Mouse (Mus musculus): ENCODE results near the gene Zglp1. TPM values are rescaled to one million over a fixed set of nuclear protein-coding genes. Genes with fewer than 3 reads are reported as not detected.
A peak's percentile ranks its signal among the peaks of the same experiment; 100 is the strongest.

The Zglp1 gene
- total and polyA plus RNA-seq, 3 experiments, result 1.1 to 8.0 TPM; not detected in 1

DNA sequence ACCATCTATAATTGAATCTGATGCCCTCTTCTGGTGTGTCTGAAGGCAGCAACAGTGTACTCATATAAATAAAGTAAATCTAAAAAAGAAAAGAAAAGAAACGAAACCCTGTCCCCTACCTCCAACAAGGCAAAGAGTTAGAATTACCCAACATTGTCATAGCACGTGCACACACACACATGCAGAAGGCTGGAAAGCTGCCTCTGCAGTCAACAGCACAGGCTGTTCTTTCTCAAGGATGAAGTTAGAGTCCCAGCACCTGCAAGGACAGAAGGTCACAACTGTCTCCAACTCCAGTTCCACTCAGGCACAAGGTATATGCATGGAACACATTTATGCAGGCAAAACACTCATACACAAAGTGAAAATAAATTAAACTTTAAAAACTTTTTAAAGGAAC lies 35.2 kb upstream of the Zglp1 start:
- Histone ChIP-seq H3K27ac (ENCODE audit: control insufficient read depth, low read depth, low read length) (no peak overlapping the region), H3K36me3 (ENCODE audit: control insufficient read depth in 1 of 2, insufficient read depth in 2 of 2, low read length in 2 of 2) (peaks cover 0 to 21% of the 10 kb centered on the region in 2 experiments; a peak in 3 of 4 replicates), H3K79me2 (ENCODE audit: control insufficient read depth, insufficient read depth, low read length, poor library complexity) (no peaks in the 10 kb centered on the region), H3K4me3 (ENCODE audit: control insufficient read depth in 1 of 2, insufficient read depth in 1 of 2, low read depth in 2 of 2, low read length in 2 of 2) (no peak overlapping the region), H3K27me3 (ENCODE audit: control insufficient read depth in 1 of 2, insufficient read depth in 2 of 2, low read length in 2 of 2) (no peaks in the 10 kb centered on the region), H3K9ac (ENCODE audit: control insufficient read depth, low read depth, low read length, poor library complexity, severe bottlenecking) (no peak overlapping the region), H3K9me3 (replicated peaks; ENCODE audit: insufficient read depth, low read length) (no peaks in the 10 kb centered on the region), H3K4me1 (ENCODE audit: control insufficient read depth in 1 of 2, insufficient read depth in 2 of 2, low read length in 2 of 2) (peaks cover 13 to 26% of the 10 kb centered on the region in 2 experiments)
- DNase-seq (ENCODE audit: low read depth, low spot score), result no peak
- TF ChIP-seq E2F4 (IDR thresholded peaks at IDR 0.05; ENCODE audit: borderline replicate concordance, low read depth, low read length) (no peak), MAZ (IDR thresholded peaks at IDR 0.05; ENCODE audit: low read depth, low read length) (no peak), MYC (IDR thresholded peaks at IDR 0.05; ENCODE audit: low read depth, low read length) (no peak), ETS1 (IDR thresholded peaks at IDR 0.05; ENCODE audit: low read depth, low read length) (no peak), TAL1 (IDR thresholded peaks at IDR 0.05; ENCODE audit: low read length) (no peak), JUND (IDR thresholded peaks at IDR 0.05; ENCODE audit: low read depth, low read length) (no peak), SMC3 (IDR thresholded peaks at IDR 0.05; ENCODE audit: low read depth, low read length) (peak; percentile 3; the same call in 1 of the 2 replicates), GABPA (IDR thresholded peaks at IDR 0.05; ENCODE audit: low read depth, low read length) (no peak), ZMIZ1 (IDR thresholded peaks at IDR 0.05; ENCODE audit: low read depth, low read length) (0 out of 2 replicates have a peak, but pooled peaks have one; percentile 8), ZNF384 (IDR thresholded peaks at IDR 0.05; ENCODE audit: low read depth, low read length) (no peak), TBP (IDR thresholded peaks at IDR 0.05; ENCODE audit: low read depth, low read length) (no peak), ZKSCAN1 (IDR thresholded peaks at IDR 0.05; ENCODE audit: low read depth, low read length) (no peak), NELFE (IDR thresholded peaks at IDR 0.05; ENCODE audit: low read depth, low read length) (no peak), POLR2A (IDR thresholded peaks at IDR 0.05; ENCODE audit: control insufficient read depth in 1 of 2, insufficient read depth in 1 of 2, low read depth in 1 of 2, low read length in 2 of 2, poor library complexity in 1 of 2) (no peak), UBTF (IDR thresholded peaks at IDR 0.05; ENCODE audit: borderline replicate concordance, insufficient read depth, low read depth, low read length) (no peak), NRF1 (IDR thresholded peaks at IDR 0.05; ENCODE audit: insufficient read depth, low read depth, low read length, poor library complexity, severe bottlenecking) (no peak), ZC3H11A (IDR thresholded peaks at IDR 0.05; ENCODE audit: low read depth, low read length) (no peak)

DNA sequence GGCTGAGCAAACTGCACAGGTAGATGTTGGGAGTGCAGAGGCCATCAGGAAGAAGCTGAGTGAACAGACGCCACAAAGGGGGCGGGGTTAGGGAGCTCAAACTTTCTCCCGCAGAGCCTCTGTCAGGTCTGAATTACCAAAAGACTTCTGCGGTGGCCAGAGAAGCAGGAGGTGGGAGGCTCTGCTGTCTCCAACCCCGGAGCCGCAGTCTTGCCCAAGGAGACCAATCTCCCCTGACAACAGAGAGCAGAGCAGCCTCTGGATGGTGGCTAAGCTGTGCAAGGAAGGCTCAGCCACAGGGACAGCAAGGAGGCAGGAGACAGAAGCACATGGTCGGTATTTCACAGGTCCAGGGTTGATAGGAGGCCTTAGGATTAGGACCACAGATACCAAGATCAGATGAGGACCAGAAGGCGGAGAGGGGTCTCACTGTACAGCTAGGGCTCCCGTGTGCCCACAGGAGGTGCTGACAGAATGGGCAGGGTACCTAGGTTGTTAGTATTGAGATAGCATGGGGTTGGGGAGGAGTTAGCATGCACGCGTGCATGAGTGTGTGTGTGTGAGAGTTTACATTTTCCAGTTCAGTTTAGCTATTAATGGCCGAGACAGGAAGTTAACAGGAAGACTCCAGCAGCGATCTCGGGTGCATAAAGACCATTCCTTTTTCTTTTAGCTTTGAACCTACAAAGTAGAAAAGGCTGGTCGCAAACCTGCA lies 33.7 kb upstream of the Zglp1 start:
- DNase-seq (ENCODE audit: low read depth, low spot score), result no peak
- Histone ChIP-seq H3K27ac (ENCODE audit: control insufficient read depth, low read depth, low read length) (no peak overlapping the region), H3K4me1 (ENCODE audit: control insufficient read depth in 1 of 2, insufficient read depth in 2 of 2, low read length in 2 of 2) (peaks cover 6 to 16% of the 10 kb centered on the region in 2 experiments), H3K79me2 (ENCODE audit: control insufficient read depth, insufficient read depth, low read length, poor library complexity) (no peaks in the 10 kb centered on the region), H3K36me3 (ENCODE audit: control insufficient read depth in 1 of 2, insufficient read depth in 2 of 2, low read length in 2 of 2) (peaks cover 0 to 12% of the 10 kb centered on the region in 2 experiments; a peak in 3 of 4 replicates), H3K4me3 (ENCODE audit: control insufficient read depth in 1 of 2, insufficient read depth in 1 of 2, low read depth in 2 of 2, low read length in 2 of 2) (no peak overlapping the region), H3K9ac (ENCODE audit: control insufficient read depth, low read depth, low read length, poor library complexity, severe bottlenecking) (no peak overlapping the region), H3K27me3 (ENCODE audit: control insufficient read depth in 1 of 2, insufficient read depth in 2 of 2, low read length in 2 of 2) (no peaks in the 10 kb centered on the region), H3K9me3 (replicated peaks; ENCODE audit: insufficient read depth, low read length) (no peaks in the 10 kb centered on the region)
- TF ChIP-seq MAZ (IDR thresholded peaks at IDR 0.05; ENCODE audit: low read depth, low read length) (no peak), MEF2A (IDR thresholded peaks at IDR 0.05; ENCODE audit: extremely low read depth, insufficient replicate concordance, low read depth, low read length, poor library complexity, severe bottlenecking) (no peak), ELF1 (IDR thresholded peaks at IDR 0.05; ENCODE audit: low read depth, low read length) (no peak), CTCF (IDR thresholded peaks at IDR 0.05 in 2 of 3, conservative IDR thresholded peaks at IDR 0.05 in 1 of 3; ENCODE audit: control insufficient read depth in 1 of 3, insufficient read depth in 1 of 3, low read depth in 2 of 3, low read length in 3 of 3, poor library complexity in 1 of 3, severe bottlenecking in 1 of 3) (no peak), CHD1 (IDR thresholded peaks at IDR 0.05; ENCODE audit: low read depth, low read length) (no peak), MYB (IDR thresholded peaks at IDR 0.05; ENCODE audit: low read depth, low read length) (no peak), KAT2A (conservative IDR thresholded peaks at IDR 0.05; ENCODE audit: low read depth, low read length) (no peak)

All from MEL (cell line).